13 mouse cellular contexts compared by ENCODE assay signal in the genomic region with DNA sequence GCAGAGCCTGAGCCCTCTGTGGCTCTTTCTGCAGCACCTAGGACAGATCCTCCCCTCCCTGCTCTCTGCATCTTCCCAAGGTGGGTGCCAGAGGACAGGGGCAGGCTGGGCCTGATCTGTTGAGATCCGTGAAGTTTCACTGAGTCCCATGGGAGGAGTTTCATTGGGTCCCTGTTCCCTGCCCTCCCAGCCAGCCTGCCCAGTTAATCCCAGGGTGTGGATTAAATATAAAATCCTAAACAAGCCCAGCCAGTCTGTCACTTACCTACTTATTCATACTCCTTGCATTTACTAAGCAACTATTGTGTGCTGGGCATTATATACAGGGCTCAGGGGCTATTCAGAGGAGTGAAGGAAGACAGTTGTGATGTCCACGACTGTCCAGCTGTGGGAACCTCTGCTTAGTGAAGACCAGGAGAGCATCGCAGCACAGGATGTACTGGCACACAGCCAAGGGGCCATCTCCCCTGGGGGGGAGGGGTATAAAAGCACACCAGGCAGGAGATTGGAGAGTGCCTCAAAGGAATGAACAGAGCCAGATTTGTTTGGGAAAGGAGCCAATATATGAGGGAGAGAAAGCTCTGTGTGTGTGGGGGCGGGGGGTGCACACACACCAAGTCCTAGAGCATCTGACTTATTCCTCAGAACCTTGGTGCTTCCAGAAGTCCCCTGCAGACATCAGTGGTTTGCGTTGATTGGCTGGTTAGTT. TPM values are rescaled to one million over a fixed set of nuclear protein-coding genes. Genes with fewer than 3 reads are reported as not detected.
DNase-seq lines count a peak whose midpoint lies in the region; ATAC-seq and TF ChIP-seq lines count a peak whose summit lies in the region.
"Had no signal": no experiment of that assay in that cellular context is flagged by ENCODE, and none has a peak within 500 bp of the region (broad histone marks: within the 10 kb centered on the region; RNA-seq: fewer than 3 reads in every experiment).

No protein-coding gene starts in this region.

- WGBS in hindbrain, embryonic 10.5 days: 55% methylated on average over 5 of the region's 5 CpGs
- WGBS in hindbrain, embryonic 16.5 days: 33% methylated on average over 5 of the region's 5 CpGs
- WGBS in midbrain, embryonic 13.5 days: 49% methylated on average over 5 of the region's 5 CpGs
- WGBS in midbrain, embryonic 16.5 days: 32% methylated on average over 5 of the region's 5 CpGs
- WGBS in hindbrain, embryonic 14.5 days: 45% methylated on average over 5 of the region's 5 CpGs
- WGBS in stomach, postnatal 0 days: 30% methylated on average over 5 of the region's 5 CpGs

- no peaks in the 10 kb centered on the region for H3K9me3 ChIP-seq in hindbrain, embryonic 10.5 days
- H3K9me3 ChIP-seq in hindbrain, embryonic 16.5 days (ENCODE audit: control insufficient read depth, low read length): no peaks in the 10 kb centered on the region
- no peaks in the 10 kb centered on the region for H3K9me3 ChIP-seq in midbrain, embryonic 13.5 days
- no peaks in the 10 kb centered on the region for H3K9me3 ChIP-seq in midbrain, embryonic 16.5 days (replicated peaks; ENCODE audit: control insufficient read depth, low read length, poor library complexity, severe bottlenecking)
- no peaks in the 10 kb centered on the region for H3K9me3 ChIP-seq in hindbrain, embryonic 14.5 days (ENCODE audit: control insufficient read depth, low read length)
- no peaks in the 10 kb centered on the region for H3K9me3 ChIP-seq in stomach, postnatal 0 days (ENCODE audit: control insufficient read depth, low read length)

- peak overlapping the region; percentile 69 for H3K27ac ChIP-seq in hindbrain, embryonic 10.5 days
- H3K27ac ChIP-seq in hindbrain, embryonic 16.5 days (ENCODE audit: low read depth, low read length): no peak overlapping the region
- peak overlapping the region; percentile 81; the same call in 1 of the 2 replicates for H3K27ac ChIP-seq in midbrain, embryonic 13.5 days
- no peak overlapping the region for H3K27ac ChIP-seq in midbrain, embryonic 16.5 days (ENCODE audit: low read length)
- no peak overlapping the region for H3K27ac ChIP-seq in hindbrain, embryonic 14.5 days
- H3K27ac ChIP-seq in stomach, postnatal 0 days (replicated peaks): peak overlapping the region; percentile 13; the same call in 1 of the 2 replicates

- no peak for ATAC-seq in hindbrain, embryonic 16.5 days
- no peak for ATAC-seq in midbrain, embryonic 13.5 days
- ATAC-seq in midbrain, embryonic 16.5 days: no peak
- ATAC-seq in hindbrain, embryonic 14.5 days (ENCODE audit: low FRiP score): 0 out of 2 replicates have a peak, but pooled peaks have one; percentile 15
- ATAC-seq in stomach, postnatal 0 days (ENCODE audit: low FRiP score, low TSS enrichment): no peak
- ATAC-seq: Patski had no signal

- TF ChIP-seq CTCF in stomach, postnatal 0 days (IDR thresholded peaks at IDR 0.05; ENCODE audit: low read depth): no peak

- no peaks in the 10 kb centered on the region for H3K36me3 ChIP-seq in hindbrain, embryonic 10.5 days
- H3K36me3 ChIP-seq in hindbrain, embryonic 16.5 days (ENCODE audit: control insufficient read depth, insufficient read depth, low read length): no peaks in the 10 kb centered on the region
- H3K36me3 ChIP-seq in midbrain, embryonic 13.5 days: no peaks in the 10 kb centered on the region
- H3K36me3 ChIP-seq in midbrain, embryonic 16.5 days (ENCODE audit: control insufficient read depth, insufficient read depth, low read length): no peaks in the 10 kb centered on the region
- H3K36me3 ChIP-seq in hindbrain, embryonic 14.5 days (replicated peaks; ENCODE audit: control insufficient read depth, insufficient read depth): no peaks in the 10 kb centered on the region
- H3K36me3 ChIP-seq in stomach, postnatal 0 days (ENCODE audit: control insufficient read depth, insufficient read depth, low read length): no peaks in the 10 kb centered on the region

- peaks cover 92% of the 10 kb centered on the region for H3K27me3 ChIP-seq in hindbrain, embryonic 10.5 days (ENCODE audit: insufficient read depth, poor library complexity, severe bottlenecking)
- H3K27me3 ChIP-seq in hindbrain, embryonic 16.5 days (replicated peaks; ENCODE audit: control insufficient read depth, insufficient read depth, low read length): no peaks in the 10 kb centered on the region; the same call in none of the 2 replicates
- peaks cover 25% of the 10 kb centered on the region for H3K27me3 ChIP-seq in midbrain, embryonic 13.5 days
- H3K27me3 ChIP-seq in midbrain, embryonic 16.5 days (ENCODE audit: control insufficient read depth, insufficient read depth, low read depth, low read length): no peaks in the 10 kb centered on the region; the same call in 1 of the 2 replicates
- 0 out of 2 replicates have a peak, but pooled peaks cover 2% of the 10 kb centered on the region for H3K27me3 ChIP-seq in hindbrain, embryonic 14.5 days (ENCODE audit: control insufficient read depth, insufficient read depth, low read length)
- no peaks in the 10 kb centered on the region for H3K27me3 ChIP-seq in stomach, postnatal 0 days (ENCODE audit: control insufficient read depth, insufficient read depth, low read length)
- H3K27me3 ChIP-seq: Patski had no signal

- H3K9ac ChIP-seq in hindbrain, embryonic 16.5 days (ENCODE audit: low read depth, low read length): no peak overlapping the region
- H3K9ac ChIP-seq in midbrain, embryonic 13.5 days (replicated peaks): no peak overlapping the region
- H3K9ac ChIP-seq in midbrain, embryonic 16.5 days (ENCODE audit: low read depth, low read length): no peak overlapping the region
- H3K9ac ChIP-seq in hindbrain, embryonic 14.5 days: no peak overlapping the region
- H3K9ac ChIP-seq in stomach, postnatal 0 days (ENCODE audit: low read length): no peak overlapping the region

- DNase-seq in hindbrain, embryonic 10.5 days (ENCODE audit: low spot score): no peak
- no peak for DNase-seq in hindbrain, embryonic 14.5 days (ENCODE audit: low spot score)
- DNase-seq in stomach, postnatal 0 days (ENCODE audit: low spot score): no peak
- DNase-seq in urinary bladder, adult 18-20 months (ENCODE audit: low spot score in 2 of 2): no peak
- no peak for DNase-seq in gastrocnemius, postnatal 4 days (ENCODE audit: low spot score in 2 of 2)
- DNase-seq: adrenal gland, adult 2 months; heart, postnatal 10 days; thymus, postnatal 36 days had no signal

- no peak overlapping the region for H3K4me3 ChIP-seq in hindbrain, embryonic 10.5 days
- H3K4me3 ChIP-seq in hindbrain, embryonic 16.5 days (ENCODE audit: low read length): no peak overlapping the region
- no peak overlapping the region for H3K4me3 ChIP-seq in midbrain, embryonic 13.5 days (replicated peaks)
- H3K4me3 ChIP-seq in midbrain, embryonic 16.5 days (ENCODE audit: low read depth, low read length): no peak overlapping the region
- no peak overlapping the region for H3K4me3 ChIP-seq in hindbrain, embryonic 14.5 days (replicated peaks; ENCODE audit: low read length)
- H3K4me3 ChIP-seq in stomach, postnatal 0 days (ENCODE audit: low read depth, low read length): no peak overlapping the region

- TF ChIP-seq EP300 in stomach, postnatal 0 days (optimal IDR thresholded peaks at IDR 0.05): peak; percentile 57

- no peak overlapping the region for H3K4me2 ChIP-seq in hindbrain, embryonic 16.5 days (ENCODE audit: low read length)
- H3K4me2 ChIP-seq in midbrain, embryonic 13.5 days (replicated peaks): no peak overlapping the region
- no peak overlapping the region for H3K4me2 ChIP-seq in midbrain, embryonic 16.5 days (ENCODE audit: low read length)
- no peak overlapping the region for H3K4me2 ChIP-seq in hindbrain, embryonic 14.5 days (replicated peaks)
- no peak overlapping the region for H3K4me2 ChIP-seq in stomach, postnatal 0 days (replicated peaks; ENCODE audit: low read depth)

- H3K4me1 ChIP-seq in hindbrain, embryonic 10.5 days (replicated peaks): peaks cover 81% of the 10 kb centered on the region
- H3K4me1 ChIP-seq in hindbrain, embryonic 16.5 days (ENCODE audit: control insufficient read depth, insufficient read depth, low read depth, low read length): peaks cover 46% of the 10 kb centered on the region
- peaks cover 81% of the 10 kb centered on the region for H3K4me1 ChIP-seq in midbrain, embryonic 13.5 days (replicated peaks)
- peaks cover 48% of the 10 kb centered on the region for H3K4me1 ChIP-seq in midbrain, embryonic 16.5 days (ENCODE audit: control insufficient read depth, insufficient read depth, low read length)
- H3K4me1 ChIP-seq in hindbrain, embryonic 14.5 days (replicated peaks; ENCODE audit: control insufficient read depth, insufficient read depth, low read length): peaks cover 65% of the 10 kb centered on the region
- 0 out of 2 replicates have a peak, but pooled peaks cover 3% of the 10 kb centered on the region for H3K4me1 ChIP-seq in stomach, postnatal 0 days (replicated peaks; ENCODE audit: control insufficient read depth, insufficient read depth)

RNA-seq across cellular contexts. Expression of gene Flrt1, which starts 36.8 kb away (rescaled TPM):
- 3.1 and 4.0 TPM in 2 replicates for polyA plus RNA-seq in hindbrain, embryonic 10.5 days (2016; fragmentation: Nextera tagmentation; extraction: Ambion mirVana)
- 8.8 and 11.3 TPM in 2 replicates for polyA plus RNA-seq in hindbrain, embryonic 16.5 days (2015; fragmentation: Nextera tagmentation; extraction: Ambion mirVana)
- polyA plus RNA-seq in midbrain, embryonic 13.5 days (2015; fragmentation: Nextera tagmentation; extraction: Ambion mirVana): 8.3 and 9.2 TPM in 2 replicates
- 11.6 and 12.0 TPM in 2 replicates for polyA plus RNA-seq in midbrain, embryonic 16.5 days (2015; fragmentation: Nextera tagmentation; extraction: Ambion mirVana)
- polyA plus RNA-seq in hindbrain, embryonic 14.5 days (2014; fragmentation: Nextera tagmentation; extraction: Ambion mirVana): 8.7 and 9.5 TPM in 2 replicates
- 1.1 and 1.6 TPM in 2 replicates for polyA plus RNA-seq in stomach, postnatal 0 days (2015; fragmentation: Nextera tagmentation; extraction: Ambion mirVana)
- total RNA-seq in gastrocnemius, postnatal 4 days (2021): 1 to 10 TPM in 1 of 2 experiments, under 1 TPM in 1; 0.91 to 1.4 TPM
- total RNA-seq: megakaryocyte-erythroid progenitor cell, adult 5-6 weeks had no signal

Comparison
In these comparisons a context has a peak if more than half of its experiments do, and no peak if none do; other contexts are left out.
1. H3K27ac ChIP-seq: peak in hindbrain, embryonic 10.5 days (single experiment), midbrain, embryonic 13.5 days (single experiment) and stomach, postnatal 0 days (single experiment); none in hindbrain, embryonic 16.5 days (single experiment), midbrain, embryonic 16.5 days (single experiment) and hindbrain, embryonic 14.5 days (single experiment).